Mouse (Mus musculus) midbrain, embryonic 12.5 days (tissue): Measurements from ENCODE around the gene Trappc13. TPM values are rescaled to one million over a fixed set of nuclear protein-coding genes. Genes with fewer than 3 reads are reported as not detected.
"Not testable (repeated sequence)": the region's sequence is repeated elsewhere in the genome, so short reads cannot be mapped to it uniquely, and the experiment has no call there.

Experiments
- ATAC-seq: fragments of 200-750 bp; cut with Nextera tagmentation; 2 replicates; pipeline ENCODE4 v1.8.0; 2017; ENCODE audit warnings: low read depth, moderate TSS enrichment, moderate library complexity; ENCODE audit not compliant: low FRiP score
- H3K27ac ChIP-seq: fragments of 300-500 bp; sonication (generic); replicated peaks from 2 replicates; pipeline ENCODE4 v1.5.1; 2016; ENCODE audit warnings: mild to moderate bottlenecking
- H3K27me3 ChIP-seq: fragments of 300-500 bp; sonication (generic); 2 replicates; pipeline ENCODE4 v1.6.1; 2016; ENCODE audit warnings: mild to moderate bottlenecking
- H3K36me3 ChIP-seq: fragments of 300-500 bp; sonication (generic); 2 replicates; pipeline ENCODE4 v1.6.1; 2016
- H3K4me1 ChIP-seq: fragments of 300-500 bp; sonication (generic); 2 replicates; pipeline ENCODE4 v1.6.1; 2016
- H3K4me2 ChIP-seq: fragments of 300-500 bp; sonication (generic); replicated peaks from 2 replicates; pipeline ENCODE4 v1.6.1; 2016; ENCODE audit warnings: mild to moderate bottlenecking, moderate library complexity
- H3K4me3 ChIP-seq: fragments of 300-500 bp; sonication (generic); 2 replicates; pipeline ENCODE4 v1.5.1; 2016; ENCODE audit warnings: mild to moderate bottlenecking
- H3K9ac ChIP-seq: fragments of 300-500 bp; sonication (generic); replicated peaks from 2 replicates; pipeline ENCODE4 v1.6.1; 2016; ENCODE audit warnings: mild to moderate bottlenecking, moderate library complexity
- H3K9me3 ChIP-seq: fragments of 300-500 bp; sonication (generic); 2 replicates; pipeline ENCODE4 v1.6.1; 2016; ENCODE audit warnings: mild to moderate bottlenecking
- WGBS: fragments of 180-500 bp; shearing (Covaris S2); methylation state at CpG from one replicate; pipeline ENCODE4 v1.1.7; 2016; 5-methylcytosine and 5-hydroxymethylcytosine counted together
- polyA plus RNA-seq: library from polyadenylated mRNA; unstranded; fragments of >200 nt; fragmentation: Nextera tagmentation; extraction: Ambion mirVana; gene quantifications from 2 replicates; pipeline ENCODE4 v1.2.1, GENCODE M21; 2016

Gene Trappc13
- polyA plus RNA-seq: 78.4 and 84.9 TPM in 2 replicates

- H3K4me1 ChIP-seq: peaks cover 14% of the 10 kb centered on the region
- peak; percentile 91 for ATAC-seq
Observed at GRCm38 (mm10) chr13:104177796-104178649, at the start of gene Trappc13. Gene Trappc13 (minus strand): TSS chr13:104178469.

GRCm38 (mm10) chr13:104227478-104227877, 49.2 kb upstream of the Trappc13 start:
- Histone ChIP-seq H3K36me3 (peaks cover 4% of the 10 kb centered on the region), H3K27ac (no peak overlapping the region), H3K4me1 (peaks cover 12% of the 10 kb centered on the region), H3K9ac (peak overlapping the region; percentile 84), H3K4me3 (peak overlapping the region; percentile 81), H3K27me3 (no peaks in the 10 kb centered on the region), H3K9me3 (no peaks in the 10 kb centered on the region), H3K4me2 (peak overlapping the region; percentile 79)
- ATAC-seq: no peak
- 75% methylated on average over 3 of the region's 3 CpGs for WGBS

More at GRCm38 (mm10) chr13:104177796-104178649, at the start of gene Trappc13:
- Histone ChIP-seq H3K27me3 (no peaks in the 10 kb centered on the region), H3K4me3 (peak within 1 kb of the TSS; percentile 86), H3K27ac (peak within 1 kb of the TSS; percentile 83), H3K4me2 (peak within 1 kb of the TSS; percentile 78), H3K9me3 (no peaks in the 10 kb centered on the region), H3K36me3 (0 out of 2 replicates have a peak, but pooled peaks cover 11% of the 10 kb centered on the region), H3K9ac (peak within 1 kb of the TSS; percentile 80)
- WGBS: 1% methylated on average over 32 of the region's 32 CpGs

GRCm38 (mm10) chr13:104204313-104204712, 26.0 kb upstream of the Trappc13 start:
- Histone ChIP-seq H3K9me3 (no peaks in the 10 kb centered on the region), H3K4me2 (no peak overlapping the region), H3K36me3 (peaks cover 21% of the 10 kb centered on the region), H3K27ac (no peak overlapping the region), H3K4me3 (no peak overlapping the region), H3K9ac (no peak overlapping the region), H3K4me1 (no peaks in the 10 kb centered on the region), H3K27me3 (no peaks in the 10 kb centered on the region)
- no peak for ATAC-seq
- 70% methylated on average over 1 of the region's 1 CpGs for WGBS

GRCm38 (mm10) chr13:104195891-104196290, 17.6 kb upstream of the Trappc13 start:
- H3K9ac ChIP-seq, H3K4me3 ChIP-seq, ATAC-seq, H3K9me3 ChIP-seq, H3K27me3 ChIP-seq, H3K4me2 ChIP-seq, H3K4me1 ChIP-seq, H3K27ac ChIP-seq: not testable (repeated sequence)
- H3K36me3 ChIP-seq: peaks cover 25% of the 10 kb centered on the region

GRCm38 (mm10) chr13:104187357-104187756, 9.1 kb upstream of the Trappc13 start:
- H3K4me3 ChIP-seq: no peak overlapping the region
- no peak for ATAC-seq
- no peaks in the 10 kb centered on the region for H3K9me3 ChIP-seq
- no peak overlapping the region for H3K4me2 ChIP-seq
- no peak overlapping the region for H3K9ac ChIP-seq
- H3K36me3 ChIP-seq: peaks cover 46% of the 10 kb centered on the region
- no peaks in the 10 kb centered on the region for H3K4me1 ChIP-seq
- 91% methylated on average over 4 of the region's 4 CpGs for WGBS
- no peaks in the 10 kb centered on the region for H3K27me3 ChIP-seq
- no peak overlapping the region for H3K27ac ChIP-seq

GRCm38 (mm10) chr13:104179176-104179888, 1.1 kb upstream of the Trappc13 start:
- Histone ChIP-seq H3K27ac (peak overlapping the region; percentile 83; the same call in 1 of the 2 replicates), H3K27me3 (no peaks in the 10 kb centered on the region), H3K4me1 (peaks cover 14% of the 10 kb centered on the region), H3K36me3 (peaks cover 21% of the 10 kb centered on the region), H3K4me2 (peak overlapping the region; percentile 62), H3K9ac (peak overlapping the region; percentile 80), H3K9me3 (no peaks in the 10 kb centered on the region), H3K4me3 (peak overlapping the region; percentile 86)
- 0 out of 2 replicates have a peak, but pooled peaks have one; percentile 2 for ATAC-seq
- WGBS: 24% methylated on average over 13 of the region's 13 CpGs

- H3K27me3 ChIP-seq: no peaks in the 10 kb centered on the region
- peaks cover 15% of the 10 kb centered on the region for H3K36me3 ChIP-seq
- ATAC-seq: peak; percentile 98
- peaks cover 14% of the 10 kb centered on the region for H3K4me1 ChIP-seq
- H3K27ac ChIP-seq: peak within 1 kb of the TSS; percentile 83
- no peaks in the 10 kb centered on the region for H3K9me3 ChIP-seq
- H3K4me3 ChIP-seq: peak within 1 kb of the TSS; percentile 86
- WGBS: under 1% methylated on average over 38 of the region's 38 CpGs
- H3K9ac ChIP-seq: peak within 1 kb of the TSS; percentile 80
- peak within 1 kb of the TSS; percentile 78 for H3K4me2 ChIP-seq
Observed at GRCm38 (mm10) chr13:104178650-104179121, 417 bp upstream of the Trappc13 start, which contains the start of gene Trim23. Gene Trim23 (plus strand): TSS chr13:104178797.

GRCm38 (mm10) chr13:104176874-104177273, 1.4 kb downstream of the Trappc13 start:
- no peaks in the 10 kb centered on the region for H3K9me3 ChIP-seq
- peaks cover 14% of the 10 kb centered on the region for H3K4me1 ChIP-seq
- 81% methylated on average over 3 of the region's 3 CpGs for WGBS
- H3K4me3 ChIP-seq: peak overlapping the region; percentile 32
- ATAC-seq: no peak
- no peaks in the 10 kb centered on the region for H3K27me3 ChIP-seq
- H3K27ac ChIP-seq: no peak overlapping the region
- 0 out of 2 replicates have a peak, but pooled peaks cover 10% of the 10 kb centered on the region for H3K36me3 ChIP-seq
- H3K4me2 ChIP-seq: peak overlapping the region; percentile 78
- 0 out of 2 replicates have a peak overlapping the region, but pooled peaks have one; percentile 34 for H3K9ac ChIP-seq

- Histone ChIP-seq H3K9me3 (no peaks in the 10 kb centered on the region), H3K9ac (no peak overlapping the region), H3K4me1 (peaks cover 9% of the 10 kb centered on the region), H3K27ac (no peak overlapping the region), H3K36me3 (peaks cover 19% of the 10 kb centered on the region), H3K27me3 (no peaks in the 10 kb centered on the region), H3K4me3 (no peak overlapping the region), H3K4me2 (no peak overlapping the region)
- no peak for ATAC-seq
Observed at GRCm38 (mm10) chr13:104172498-104172897, 5.8 kb downstream of the Trappc13 start.

- no peak overlapping the region for H3K27ac ChIP-seq
- no peak for ATAC-seq
Observed at GRCm38 (mm10) chr13:104171711-104172110, 6.6 kb downstream of the Trappc13 start.

GRCm38 (mm10) chr13:104155686-104156085, 22.6 kb downstream of the Trappc13 start:
- Histone ChIP-seq H3K9me3 (no peaks in the 10 kb centered on the region), H3K9ac (no peak overlapping the region), H3K4me3 (no peak overlapping the region), H3K27me3 (no peaks in the 10 kb centered on the region), H3K4me1 (no peaks in the 10 kb centered on the region), H3K36me3 (peaks cover 52% of the 10 kb centered on the region), H3K4me2 (no peak overlapping the region), H3K27ac (no peak overlapping the region)
- 84% methylated on average over 1 of the region's 1 CpGs for WGBS
- no peak for ATAC-seq

More at GRCm38 (mm10) chr13:104171711-104172110, 6.6 kb downstream of the Trappc13 start:
- no peaks in the 10 kb centered on the region for H3K9me3 ChIP-seq
- no peak overlapping the region for H3K4me2 ChIP-seq
- H3K27me3 ChIP-seq: no peaks in the 10 kb centered on the region
- H3K4me3 ChIP-seq: no peak overlapping the region
- 94% methylated on average over 5 of the region's 5 CpGs for WGBS
- no peak overlapping the region for H3K9ac ChIP-seq
- peaks cover 3% of the 10 kb centered on the region for H3K4me1 ChIP-seq
- peaks cover 27% of the 10 kb centered on the region for H3K36me3 ChIP-seq

- no peaks in the 10 kb centered on the region for H3K9me3 ChIP-seq
- 92% methylated on average over 7 of the region's 7 CpGs for WGBS
- H3K4me3 ChIP-seq: no peak overlapping the region
- no peaks in the 10 kb centered on the region for H3K27me3 ChIP-seq
- H3K9ac ChIP-seq: no peak overlapping the region
- no peak overlapping the region for H3K27ac ChIP-seq
- no peak for ATAC-seq
- H3K4me2 ChIP-seq: no peak overlapping the region
- peaks cover 47% of the 10 kb centered on the region for H3K36me3 ChIP-seq
- H3K4me1 ChIP-seq: no peaks in the 10 kb centered on the region
Observed at GRCm38 (mm10) chr13:104155106-104155505, 23.2 kb downstream of the Trappc13 start.
